Mouse (Mus musculus) frontal cortex, postnatal 10 days (tissue): Measurements from ENCODE around the gene Gm15294.

Experiments used
- DNase-seq, 2 experiments: peaks; one replicate each; pipeline ENCODE4 v3.0.0; 2022; ENCODE audit warnings: low spot score in 2 of 2, mixed read lengths in 1 of 2

Gene Gm15294

DNA sequence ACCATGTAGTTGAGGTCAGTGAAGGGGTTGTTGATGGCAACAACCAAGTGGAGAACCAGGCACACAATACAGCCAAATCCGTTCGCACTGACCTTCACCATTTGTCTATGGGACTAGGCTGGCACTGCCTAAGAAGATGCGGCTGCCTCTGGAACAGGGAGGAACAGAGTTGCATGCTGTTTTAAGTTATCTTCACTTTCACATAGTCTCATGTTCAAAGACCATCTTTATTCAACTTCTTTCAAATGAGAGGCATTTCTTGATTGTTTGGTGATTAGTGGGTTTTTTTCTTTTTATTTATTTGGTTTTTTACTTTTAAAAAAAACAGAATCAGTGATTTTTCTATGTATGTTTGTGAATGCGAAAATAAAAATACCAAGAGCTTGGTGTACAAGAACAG lies at the start of gene Gm15294:
Gene Gm15294, minus strand, starts transcription at position 101 of the 400 bp plus-strand sequence.
- DNase-seq, result no peak

DNA sequence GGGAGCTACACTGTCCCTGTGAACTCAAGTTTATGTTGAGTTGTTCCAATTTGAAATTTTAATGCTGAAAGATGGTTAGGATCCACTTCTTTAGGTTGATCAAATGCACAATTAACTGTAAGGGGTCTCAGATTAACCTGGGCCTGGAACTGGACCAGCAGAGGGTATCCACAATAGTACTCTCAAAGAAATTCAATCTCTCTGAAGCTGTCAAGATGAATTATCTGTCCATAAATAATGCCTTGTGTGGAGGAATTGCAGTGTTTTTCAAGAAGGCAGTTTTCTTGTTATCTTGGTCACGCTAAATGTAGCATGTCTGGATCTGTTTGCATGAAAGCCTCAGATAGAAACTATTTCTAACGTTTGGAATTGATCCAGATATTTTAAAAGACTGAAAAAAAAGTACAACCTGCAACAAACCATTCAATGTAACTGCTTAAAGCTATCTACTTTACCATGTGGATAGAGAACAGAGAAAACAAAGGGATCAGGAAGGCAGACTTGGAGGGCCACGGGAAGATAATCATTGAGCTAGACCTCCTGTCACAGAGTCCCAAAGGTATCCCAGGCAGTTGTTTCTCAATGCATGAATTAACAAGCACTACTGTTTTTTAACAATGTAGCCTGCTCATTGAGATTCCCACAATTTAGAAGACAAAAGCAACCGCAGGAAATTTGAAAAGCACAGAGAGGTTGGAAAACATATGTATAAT lies 9.5 kb upstream of the Gm15294 start:
- DNase-seq, result no peak

DNA sequence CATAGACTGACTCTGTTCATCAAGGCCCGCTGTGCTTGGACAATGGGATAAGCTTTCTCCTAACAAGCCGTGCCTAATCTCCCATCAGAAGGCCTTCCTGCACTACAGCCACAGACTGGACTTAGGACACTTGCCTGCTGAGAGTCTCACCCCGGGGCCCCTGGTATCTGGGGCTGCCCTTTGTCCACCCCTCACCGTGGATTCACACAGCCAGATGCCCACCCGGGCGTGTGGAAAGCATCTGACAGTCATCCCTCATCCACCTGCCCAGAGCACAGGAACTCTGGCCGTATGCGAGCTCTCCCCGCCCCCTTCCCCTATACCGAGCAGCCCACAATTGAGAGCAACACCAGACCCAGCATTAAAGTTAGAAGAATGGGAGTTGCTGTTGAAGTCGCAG lies 1.0 kb downstream of the Gm15294 start:
- DNase-seq, result no peak

DNA sequence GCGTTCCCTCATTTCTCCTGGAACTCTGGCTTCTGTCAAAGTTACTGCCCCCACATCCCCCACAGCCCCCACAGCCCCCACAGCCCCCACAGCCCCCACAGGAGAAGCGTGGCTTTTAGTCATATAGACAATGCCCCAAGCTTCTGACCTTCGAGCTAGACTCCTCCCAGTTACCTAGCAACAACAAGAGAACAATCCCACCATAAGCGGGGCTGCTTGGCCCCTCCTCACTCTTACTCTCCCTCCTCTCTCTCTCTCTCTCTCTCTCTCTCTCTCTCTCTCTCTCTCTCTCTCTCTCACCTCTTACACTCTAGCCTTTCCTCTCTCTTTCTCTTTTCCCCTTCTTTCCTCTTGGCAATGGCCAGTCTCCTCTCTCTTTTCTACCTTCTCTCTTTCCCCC lies 1.4 kb downstream of the Gm15294 start:
- DNase-seq, result no peak

DNA sequence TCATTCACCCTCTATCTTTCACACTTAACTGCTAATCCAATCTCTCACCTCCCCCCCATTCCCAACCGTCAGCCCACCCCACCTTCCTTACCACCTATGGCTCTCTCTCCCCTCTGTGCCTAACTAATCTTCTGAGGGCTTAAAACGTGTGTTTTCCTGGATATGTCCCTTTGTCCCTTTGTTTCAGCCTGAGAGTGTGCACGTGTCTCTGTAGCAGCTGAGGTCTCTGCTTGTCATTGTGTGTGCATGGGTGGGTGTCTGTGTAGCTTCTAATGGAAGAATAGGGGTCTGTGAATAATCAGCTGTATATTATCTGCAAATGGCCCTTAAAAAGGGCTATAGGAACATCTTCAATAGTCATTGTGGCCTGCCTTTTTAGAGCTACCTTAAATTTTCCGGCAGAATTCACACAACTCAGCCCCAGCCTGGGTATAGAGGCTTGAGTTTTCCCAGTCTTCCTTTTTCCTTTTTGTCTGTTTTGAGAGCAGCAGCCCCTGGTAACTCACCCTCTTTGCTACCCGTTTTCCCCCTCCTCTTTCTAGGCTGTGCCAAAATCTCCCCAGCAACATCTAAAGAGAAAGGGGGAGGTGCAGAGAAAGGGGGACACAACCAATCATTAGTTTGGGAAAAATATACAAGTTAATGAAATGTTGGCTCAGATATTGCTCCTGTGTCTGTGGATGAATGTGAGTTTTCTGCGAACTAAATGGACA lies 19.2 kb downstream of the Gm15294 start:
- no peak for DNase-seq
